Mouse (Mus musculus) forebrain, postnatal 0 days (tissue): ENCODE data around the gene Drd1. TPM values are rescaled to one million over a fixed set of nuclear protein-coding genes. Genes with fewer than 3 reads are reported as not detected.

Experiments
- ATAC-seq: fragments of 200-750 bp; cut with Nextera tagmentation; 2 replicates; pipeline ENCODE4 v1.8.0; 2017; ENCODE audit warnings: mild to moderate bottlenecking, moderate library complexity
- DNase-seq: peaks from one replicate; pipeline ENCODE4 v3.0.0-alpha.2; 2015
- H3K27ac ChIP-seq: fragments of 300-500 bp; sonication (generic); 2 replicates; pipeline ENCODE4 v1.5.1; 2014; ENCODE audit warnings: low read depth, mild to moderate bottlenecking, antibody characterized with exemption, low read length, moderate library complexity, mixed read lengths
- H3K27me3 ChIP-seq: fragments of 300-500 bp; sonication (generic); 2 replicates; pipeline ENCODE4 v1.6.1; 2014; ENCODE audit warnings: mild to moderate bottlenecking, low read length, mixed read lengths; ENCODE audit not compliant: insufficient read depth
- H3K36me3 ChIP-seq: fragments of 300-500 bp; sonication (generic); 2 replicates; pipeline ENCODE4 v1.6.1; 2014; ENCODE audit warnings: mild to moderate bottlenecking, moderate library complexity; ENCODE audit not compliant: insufficient read depth
- H3K4me1 ChIP-seq: fragments of 300-500 bp; sonication (generic); 2 replicates; pipeline ENCODE4 v1.6.1; 2014; ENCODE audit warnings: antibody characterized with exemption; ENCODE audit not compliant: insufficient read depth
- H3K4me2 ChIP-seq: fragments of 300-500 bp; sonication (generic); 2 replicates; pipeline ENCODE4 v1.6.1; 2014; ENCODE audit warnings: low read depth, mild to moderate bottlenecking, moderate library complexity
- H3K4me3 ChIP-seq: fragments of 300-500 bp; sonication (generic); 2 replicates; pipeline ENCODE4 v1.5.1; 2014; ENCODE audit warnings: low read depth, low read length, mixed read lengths
- H3K9ac ChIP-seq: fragments of 300-500 bp; sonication (generic); 2 replicates; pipeline ENCODE4 v1.6.1; 2014; ENCODE audit warnings: mild to moderate bottlenecking
- H3K9me3 ChIP-seq: fragments of 300-500 bp; sonication (generic); 2 replicates; pipeline ENCODE4 v1.6.1; 2016; ENCODE audit warnings: low read length
- CTCF ChIP-seq: sonication (generic); IDR thresholded peaks from 2 replicates; pipeline ENCODE4 v1.5.1; 2016; ENCODE audit warnings: antibody characterized with exemption, control low read depth, low read depth
- WGBS: fragments of 180-500 bp; shearing (Covaris S2); extraction: QIAGEN DNeasy Blood & Tissue Kit; methylation state at CpG from one replicate; pipeline ENCODE4 v1.1.7; 2014; 5-methylcytosine and 5-hydroxymethylcytosine counted together
- polyA plus RNA-seq: library from polyadenylated mRNA; unstranded; fragments of >200 nt; fragmentation: Nextera tagmentation; extraction: Ambion mirVana; gene quantifications from 2 replicates; pipeline ENCODE4 v1.2.1, GENCODE M21; 2015
- total RNA-seq: library from RNA; depleted of rRNA; stranded (reverse); fragments of >200 nt; gene quantifications from 2 replicates; pipeline ENCODE4 v1.2.3, GENCODE M21; 2014

Drd1 gene
- total and polyA plus RNA-seq, 2 experiments from 2014 or later: 6.6 to 9.8 TPM

DNA sequence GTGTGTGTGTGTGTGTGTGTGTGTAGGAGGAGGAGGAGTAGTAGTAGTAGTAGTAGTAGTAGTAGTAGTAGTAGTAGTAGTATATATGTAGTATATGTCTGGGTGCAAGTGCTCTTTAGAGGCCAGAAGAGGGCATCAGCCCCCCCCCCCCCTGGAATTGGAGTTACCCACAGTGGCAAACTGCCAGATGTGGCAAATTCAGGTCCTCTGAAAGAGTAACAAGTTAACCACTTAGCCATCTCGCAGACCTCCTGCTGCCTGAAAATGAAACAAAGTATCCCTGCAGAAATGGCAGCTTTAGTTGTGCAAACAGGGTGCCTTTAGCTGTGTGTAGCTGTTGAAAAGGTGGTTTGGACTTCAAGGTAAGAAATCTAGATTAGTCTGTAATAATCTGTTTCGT, 18.0 kb upstream of the Drd1 start:
- H3K4me1 ChIP-seq: 0 out of 2 replicates have a peak, but pooled peaks cover 6% of the 10 kb centered on the region
- ATAC-seq (no peak), DNase-seq (no peak)
- H3K9ac ChIP-seq: no peak overlapping the region
- WGBS: 62% methylated on average over 2 of the region's 2 CpGs
- H3K27me3 ChIP-seq: no peaks in the 10 kb centered on the region
- H3K27ac ChIP-seq: no peak overlapping the region
- H3K36me3 ChIP-seq: no peaks in the 10 kb centered on the region
- no peak for TF ChIP-seq CTCF
- 0 out of 2 replicates have a peak overlapping the region, but pooled peaks have one; percentile 77 for H3K4me2 ChIP-seq
- no peak overlapping the region for H3K4me3 ChIP-seq
- no peaks in the 10 kb centered on the region for H3K9me3 ChIP-seq

DNA sequence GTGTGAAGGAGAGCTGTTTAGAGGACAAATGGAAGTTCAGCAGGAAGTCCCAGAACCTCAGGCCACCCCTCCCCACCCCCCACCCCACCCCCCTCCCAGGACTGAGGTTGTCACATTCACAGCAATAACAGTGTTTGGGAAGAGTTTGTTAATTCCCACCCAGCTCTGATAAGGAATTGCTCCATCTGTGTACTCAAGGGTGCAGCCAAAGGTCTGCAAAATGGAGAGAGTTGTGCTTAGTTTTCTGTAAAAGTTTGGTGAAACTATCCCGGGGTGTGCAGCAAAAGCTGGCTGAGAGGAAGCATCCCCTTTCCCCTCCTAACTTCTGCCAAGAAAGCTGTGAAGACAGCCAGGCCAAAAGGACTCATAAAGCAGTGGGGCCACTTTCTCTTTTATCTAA, 17.6 kb upstream of the Drd1 start:
- no peak overlapping the region for H3K27ac ChIP-seq
- H3K9ac ChIP-seq: no peak overlapping the region
- H3K36me3 ChIP-seq: no peaks in the 10 kb centered on the region
- DNase-seq (no peak), ATAC-seq (no peak)
- H3K4me1 ChIP-seq: 0 out of 2 replicates have a peak, but pooled peaks cover 6% of the 10 kb centered on the region
- no peaks in the 10 kb centered on the region for H3K9me3 ChIP-seq
- peak overlapping the region; percentile 77 for H3K4me2 ChIP-seq
- 25% methylated on average over 1 of the region's 1 CpGs for WGBS
- H3K27me3 ChIP-seq: no peaks in the 10 kb centered on the region
- H3K4me3 ChIP-seq: peak overlapping the region; percentile 68
- no peak for TF ChIP-seq CTCF

DNA sequence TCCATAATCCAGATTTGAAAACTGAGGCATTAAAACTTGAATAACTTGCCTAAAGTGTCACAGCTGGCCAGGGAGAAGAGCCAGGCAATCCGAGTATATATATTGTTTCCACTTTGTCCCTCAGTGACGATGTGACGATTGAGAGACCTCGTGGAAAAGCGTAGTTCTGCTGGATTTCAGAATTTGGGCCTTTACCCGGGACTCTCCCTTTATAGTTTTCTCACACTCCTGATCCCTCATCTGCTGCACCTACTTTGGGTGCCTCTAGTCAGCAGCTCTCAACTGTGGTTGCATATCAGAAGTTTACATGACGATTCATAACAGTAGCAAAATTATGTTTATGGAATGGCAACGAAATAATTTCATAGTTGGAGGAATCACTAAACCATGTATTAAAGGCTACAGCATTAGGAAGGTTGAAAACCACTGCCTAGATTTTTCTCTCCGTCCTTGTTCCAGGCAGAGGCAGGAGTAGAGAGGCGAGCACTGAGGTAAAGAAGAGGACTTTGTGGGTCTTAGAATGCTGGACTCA, 17.1 kb upstream of the Drd1 start:
- Histone ChIP-seq H3K27ac (no peak overlapping the region), H3K4me3 (peak overlapping the region; percentile 68), H3K9me3 (no peaks in the 10 kb centered on the region), H3K36me3 (no peaks in the 10 kb centered on the region), H3K4me2 (peak overlapping the region; percentile 77), H3K27me3 (no peaks in the 10 kb centered on the region), H3K4me1 (0 out of 2 replicates have a peak, but pooled peaks cover 6% of the 10 kb centered on the region), H3K9ac (peak overlapping the region; percentile 84)
- ATAC-seq (no peak), DNase-seq (no peak)
- TF ChIP-seq CTCF: no peak
- 28% methylated on average over 10 of the region's 10 CpGs for WGBS

DNA sequence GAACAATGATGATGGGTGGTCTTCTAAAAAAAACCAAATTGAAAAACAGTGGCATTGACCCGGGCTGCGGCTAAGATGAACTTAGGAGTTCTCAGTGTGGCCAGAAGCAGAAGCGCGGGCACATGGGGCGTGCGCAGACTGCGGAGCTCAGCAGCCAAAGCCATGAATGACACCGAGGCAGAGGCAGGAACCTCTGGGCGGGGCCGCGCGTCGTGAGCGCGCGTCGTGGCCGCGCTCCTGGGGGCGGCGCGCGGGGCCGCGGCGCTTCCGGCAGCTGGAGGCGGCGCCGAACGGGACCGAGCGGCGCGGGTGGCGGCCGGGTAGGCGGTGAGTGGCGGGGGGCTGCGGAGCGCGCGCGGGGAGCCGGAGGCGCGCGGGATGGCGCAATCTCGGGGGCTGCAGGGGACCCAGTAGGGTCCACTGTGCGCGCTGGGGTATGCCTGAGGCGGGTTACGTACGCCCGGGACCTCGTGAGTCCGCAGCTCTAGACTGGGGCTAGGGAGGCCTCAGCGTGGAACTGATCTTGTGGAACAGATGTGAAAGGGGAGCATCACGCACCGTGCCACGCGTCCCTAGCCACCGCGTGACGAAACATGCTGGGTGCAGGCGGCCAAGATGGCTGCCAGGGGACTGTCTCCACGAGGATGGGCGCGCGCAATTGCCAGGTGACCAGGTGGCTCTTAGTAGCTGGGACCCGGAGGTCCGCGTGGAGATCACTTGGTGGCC, 16.3 kb upstream of the Drd1 start, which contains the start of gene Sfxn1:
Gene Sfxn1, plus strand, starts transcription at position 264 of the 726 bp plus-strand sequence.
- Histone ChIP-seq H3K36me3 (no peaks in the 10 kb centered on the region), H3K27me3 (no peaks in the 10 kb centered on the region), H3K4me1 (0 out of 2 replicates have a peak, but pooled peaks cover 6% of the 10 kb centered on the region), H3K27ac (peak within 1 kb of the TSS; percentile 87), H3K4me3 (peak within 1 kb of the TSS; percentile 68), H3K9ac (peak within 1 kb of the TSS; percentile 84), H3K4me2 (peak within 1 kb of the TSS; percentile 77), H3K9me3 (no peaks in the 10 kb centered on the region)
- TF ChIP-seq CTCF: no peak; the same call in 1 of the 2 replicates
- DNase-seq (peak; percentile 88), ATAC-seq (peak; percentile 92)
- whole genome bisulfite sequencing: under 1% methylated on average over 74 of the region's 74 CpGs

DNA sequence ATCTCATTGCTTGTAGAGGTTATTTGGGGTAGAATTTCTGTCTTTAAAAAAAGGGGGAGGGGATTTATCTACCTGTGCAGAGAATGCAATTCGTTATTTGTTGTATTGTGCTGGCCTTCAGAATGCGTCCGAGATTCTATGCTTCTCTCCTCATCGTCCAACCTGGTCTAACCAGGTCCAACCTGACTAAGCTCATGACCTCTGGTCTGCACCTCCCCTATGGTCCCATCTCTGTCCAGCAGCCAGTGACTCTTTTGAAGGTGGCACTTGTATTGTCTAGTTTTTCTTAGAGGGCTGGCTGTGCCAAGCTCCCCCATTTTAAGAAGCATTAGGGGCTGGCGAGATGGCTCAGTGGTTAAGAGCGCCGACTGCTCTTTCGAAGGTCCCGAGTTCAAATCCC, 15.5 kb upstream of the Drd1 start:
- no peak overlapping the region for H3K4me2 ChIP-seq
- 0 out of 2 replicates have a peak, but pooled peaks cover 6% of the 10 kb centered on the region for H3K4me1 ChIP-seq
- no peaks in the 10 kb centered on the region for H3K9me3 ChIP-seq
- no peak overlapping the region for H3K9ac ChIP-seq
- no peaks in the 10 kb centered on the region for H3K27me3 ChIP-seq
- 91% methylated on average over 9 of the region's 9 CpGs for WGBS
- H3K36me3 ChIP-seq: no peaks in the 10 kb centered on the region
- no peak for TF ChIP-seq CTCF
- ATAC-seq (no peak), DNase-seq (no peak)
- H3K4me3 ChIP-seq: no peak overlapping the region
- H3K27ac ChIP-seq: no peak overlapping the region

DNA sequence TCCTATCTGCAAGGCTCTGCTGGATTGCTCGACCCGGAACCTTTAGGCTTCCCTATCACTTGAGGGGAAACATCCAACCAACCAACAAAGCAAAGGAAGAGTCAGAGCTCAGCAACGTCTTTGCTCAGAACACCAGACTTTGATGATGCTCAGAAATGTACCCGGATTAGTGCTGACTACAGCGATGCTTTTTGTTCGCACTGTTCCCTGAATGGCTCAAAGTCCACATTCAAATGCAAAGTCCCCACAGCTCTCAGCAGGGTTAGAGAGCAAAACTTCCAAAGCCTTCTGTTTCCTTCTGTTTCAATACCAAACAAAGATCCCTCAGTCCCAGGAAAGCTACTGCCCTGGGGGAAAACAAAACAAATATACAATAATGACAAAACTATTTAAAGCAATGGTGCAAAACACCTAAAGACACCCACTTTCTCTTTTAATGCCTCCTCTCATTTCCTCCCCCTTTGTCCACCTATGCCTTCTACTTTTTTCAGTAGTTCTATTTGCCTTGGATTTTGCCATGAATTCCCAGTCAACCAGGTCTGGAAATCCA, 12.2 kb upstream of the Drd1 start:
- no peak for ATAC-seq
- no peaks in the 10 kb centered on the region for H3K36me3 ChIP-seq
- no peak overlapping the region for H3K4me2 ChIP-seq
- H3K9ac ChIP-seq: no peak overlapping the region
- TF ChIP-seq CTCF: no peak
- no peak overlapping the region for H3K4me3 ChIP-seq
- 0 out of 2 replicates have a peak, but pooled peaks cover 5% of the 10 kb centered on the region for H3K4me1 ChIP-seq
- 0 out of 2 replicates have a peak overlapping the region, but pooled peaks have one; percentile 45 for H3K27ac ChIP-seq
- no peaks in the 10 kb centered on the region for H3K9me3 ChIP-seq
- no peaks in the 10 kb centered on the region for H3K27me3 ChIP-seq
- DNase-seq: no peak
- WGBS: 5% methylated on average over 6 of the region's 6 CpGs
